Mouse (Mus musculus) kidney, postnatal 14 days (tissue): ENCODE data around the gene Vmac.

Source experiments
- DNase-seq: peaks from one replicate; pipeline ENCODE4 v3.0.0; 2022; ENCODE audit warnings: mixed read lengths

Vmac gene

GRCm38 (mm10) chr17:56717363-56718058 lies at the start of gene Vmac, which contains the start of gene Ndufa11:
Gene Vmac, minus strand, starts transcription at chr17:56718022.
Gene Ndufa11, plus strand, starts transcription at chr17:56717767.
- DNase-seq: peak; percentile 99

- no peak for DNase-seq
Observed at GRCm38 (mm10) chr17:56766631-56767405, 49.0 kb upstream of the Vmac start.

GRCm38 (mm10) chr17:56765431-56765830 lies 47.6 kb upstream of the Vmac start:
- no peak for DNase-seq

GRCm38 (mm10) chr17:56764474-56765354 lies 46.9 kb upstream of the Vmac start, which contains the start of gene Dus3l:
Gene Dus3l, plus strand, starts transcription at chr17:56764757.
- DNase-seq: peak; percentile 91

GRCm38 (mm10) chr17:56763741-56764250 lies 46.0 kb upstream of the Vmac start:
- no peak for DNase-seq

GRCm38 (mm10) chr17:56762769-56763731 lies 45.2 kb upstream of the Vmac start:
- peak; percentile 70 for DNase-seq

- peak; percentile 94 for DNase-seq
Observed at GRCm38 (mm10) chr17:56761991-56762410, 44.2 kb upstream of the Vmac start.

GRCm38 (mm10) chr17:56761077-56761476 lies 43.3 kb upstream of the Vmac start:
- DNase-seq: no peak

GRCm38 (mm10) chr17:56759261-56759660 lies 41.4 kb upstream of the Vmac start:
- no peak for DNase-seq

GRCm38 (mm10) chr17:56758132-56758531 lies 40.3 kb upstream of the Vmac start:
- DNase-seq: peak; percentile 78

GRCm38 (mm10) chr17:56757416-56758123 lies 39.7 kb upstream of the Vmac start, which contains the start of gene Nrtn:
Gene Nrtn, minus strand, starts transcription at chr17:56757530.
- DNase-seq: peak; percentile 94

GRCm38 (mm10) chr17:56756703-56757399 lies 39.0 kb upstream of the Vmac start:
- DNase-seq: peak; percentile 52

- no peak for DNase-seq
Observed at GRCm38 (mm10) chr17:56754271-56755185, 36.7 kb upstream of the Vmac start.

- DNase-seq: no peak
Observed at GRCm38 (mm10) chr17:56753452-56753851, 35.6 kb upstream of the Vmac start.

- DNase-seq: peak; percentile 73
Observed at GRCm38 (mm10) chr17:56751404-56752072, 33.7 kb upstream of the Vmac start.

GRCm38 (mm10) chr17:56744173-56744572 lies 26.4 kb upstream of the Vmac start:
- no peak for DNase-seq

- DNase-seq: no peak
Observed at GRCm38 (mm10) chr17:56740788-56741160, 23.0 kb upstream of the Vmac start.

GRCm38 (mm10) chr17:56740118-56740787 lies 22.4 kb upstream of the Vmac start:
- DNase-seq: no peak
